Mouse (Mus musculus): ENCODE measurements around the gene Crabp2.

The Crabp2 gene

GRCm38 (mm10) chr3:87929341-87930077 lies 19.0 kb upstream of the Crabp2 start:
- DNase-seq: no peak

GRCm38 (mm10) chr3:87930078-87930795 lies 18.2 kb upstream of the Crabp2 start, which contains the start of the genes Isg20l2 and Rrnad1:
Gene Isg20l2 (plus strand): TSS chr3:87930314.
Gene Rrnad1 (minus strand): TSS chr3:87930717.
- peak; percentile 98 for DNase-seq

- DNase-seq: no peak
Measured at GRCm38 (mm10) chr3:87934026-87934425, 14.4 kb upstream of the Crabp2 start.

- DNase-seq: no peak
Measured at GRCm38 (mm10) chr3:87934501-87934900, 14.0 kb upstream of the Crabp2 start.

GRCm38 (mm10) chr3:87935201-87935600 lies 13.3 kb upstream of the Crabp2 start:
- no peak for DNase-seq

- peak; percentile 85 for DNase-seq
Measured at GRCm38 (mm10) chr3:87935776-87936175, 12.7 kb upstream of the Crabp2 start.

- no peak for DNase-seq
Measured at GRCm38 (mm10) chr3:87940611-87941010, 7.9 kb upstream of the Crabp2 start.

GRCm38 (mm10) chr3:87942471-87942870 lies 6.0 kb upstream of the Crabp2 start:
- DNase-seq: no peak

GRCm38 (mm10) chr3:87943586-87943985 lies 4.9 kb upstream of the Crabp2 start:
- DNase-seq: no peak

- DNase-seq: peak; percentile 73
Measured at GRCm38 (mm10) chr3:87944838-87945600, 3.4 kb upstream of the Crabp2 start.

- peak; percentile 54 for DNase-seq
Measured at GRCm38 (mm10) chr3:87945781-87946540, 2.5 kb upstream of the Crabp2 start.

GRCm38 (mm10) chr3:87946541-87946860 lies 2.0 kb upstream of the Crabp2 start:
- DNase-seq: no peak

GRCm38 (mm10) chr3:87947056-87947810 lies 1.2 kb upstream of the Crabp2 start:
- DNase-seq: peak; percentile 44

- DNase-seq: peak; percentile 77
Measured at GRCm38 (mm10) chr3:87947811-87948199, 661 bp upstream of the Crabp2 start.

GRCm38 (mm10) chr3:87949266-87949954 lies 944 bp downstream of the Crabp2 start:
- DNase-seq: peak; percentile 30

GRCm38 (mm10) chr3:87949955-87950515 lies 1.6 kb downstream of the Crabp2 start:
- DNase-seq: peak; percentile 54

- DNase-seq: no peak
Measured at GRCm38 (mm10) chr3:87951946-87952345, 3.5 kb downstream of the Crabp2 start.

- peak; percentile 75 for DNase-seq
Measured at GRCm38 (mm10) chr3:87952440-87952839, 4.0 kb downstream of the Crabp2 start.

- DNase-seq: no peak
Measured at GRCm38 (mm10) chr3:87958056-87958455, 9.6 kb downstream of the Crabp2 start.

GRCm38 (mm10) chr3:87958476-87958875 lies 10.0 kb downstream of the Crabp2 start:
- no peak for DNase-seq

GRCm38 (mm10) chr3:87958967-87959366 lies 10.5 kb downstream of the Crabp2 start:
- DNase-seq: no peak
